Mouse (Mus musculus): ENCODE data around the gene Slit3. TPM values are rescaled to one million over a fixed set of nuclear protein-coding genes. Genes with fewer than 3 reads are reported as not detected.

Gene Slit3
- total and polyA plus RNA-seq, 3 experiments: 0.76 TPM; not detected in 2

- ATAC-seq (ENCODE audit: extremely low read depth, insufficient number of reproducible peaks, low FRiP score, poor library complexity, severe bottlenecking): no peak
- H3K4me3 ChIP-seq (ENCODE audit: low read depth, low read length): no peak overlapping the region
- no peaks in the 10 kb centered on the region for H3K27me3 ChIP-seq (ENCODE audit: insufficient read depth, low read length)
- H3K36me3 ChIP-seq (replicated peaks): no peaks in the 10 kb centered on the region
- DNase-seq (ENCODE audit: low spot score): no peak
- 0 out of 2 replicates have a peak, but pooled peaks cover 2% of the 10 kb centered on the region for H3K9me3 ChIP-seq (replicated peaks)
- H3K4me1 ChIP-seq (ENCODE audit: insufficient read depth, low read depth, low read length): no peaks in the 10 kb centered on the region
- TF ChIP-seq CTCF (IDR thresholded peaks at IDR 0.05; ENCODE audit: low read depth, low read length): no peak
- no peak for TF ChIP-seq GATA1 (IDR thresholded peaks at IDR 0.05; ENCODE audit: borderline replicate concordance, low read length)
- TF ChIP-seq GATA2 (IDR thresholded peaks at IDR 0.05; ENCODE audit: borderline replicate concordance, low read depth, low read length): no peak
- TF ChIP-seq TAL1 (conservative IDR thresholded peaks at IDR 0.05; ENCODE audit: low read depth, low read length): no peak
- TF ChIP-seq POLR2AphosphoS5 (IDR thresholded peaks at IDR 0.05; ENCODE audit: insufficient replicate concordance, low read depth, low read length): no peak
These were observed 607.2 kb downstream of the Slit3 start for GRCm38 (mm10) chr11:35728200-35728599.

GRCm38 (mm10) chr11:35729186-35729585 is 608.2 kb downstream of the Slit3 start:
- ATAC-seq (ENCODE audit: extremely low read depth, insufficient number of reproducible peaks, low FRiP score, poor library complexity, severe bottlenecking) (no peak), DNase-seq (ENCODE audit: low spot score) (no peak)
- Histone ChIP-seq H3K9me3 (replicated peaks) (0 out of 2 replicates have a peak, but pooled peaks cover 2% of the 10 kb centered on the region), H3K4me1 (ENCODE audit: insufficient read depth, low read depth, low read length) (no peaks in the 10 kb centered on the region), H3K36me3 (replicated peaks) (no peaks in the 10 kb centered on the region), H3K4me3 (ENCODE audit: low read depth, low read length) (no peak overlapping the region), H3K27me3 (ENCODE audit: insufficient read depth, low read length) (no peaks in the 10 kb centered on the region)
- TF ChIP-seq POLR2AphosphoS5 (IDR thresholded peaks at IDR 0.05; ENCODE audit: insufficient replicate concordance, low read depth, low read length) (no peak), GATA2 (IDR thresholded peaks at IDR 0.05; ENCODE audit: borderline replicate concordance, low read depth, low read length) (no peak), CTCF (IDR thresholded peaks at IDR 0.05; ENCODE audit: low read depth, low read length) (no peak), GATA1 (IDR thresholded peaks at IDR 0.05; ENCODE audit: borderline replicate concordance, low read length) (no peak)

DNA sequence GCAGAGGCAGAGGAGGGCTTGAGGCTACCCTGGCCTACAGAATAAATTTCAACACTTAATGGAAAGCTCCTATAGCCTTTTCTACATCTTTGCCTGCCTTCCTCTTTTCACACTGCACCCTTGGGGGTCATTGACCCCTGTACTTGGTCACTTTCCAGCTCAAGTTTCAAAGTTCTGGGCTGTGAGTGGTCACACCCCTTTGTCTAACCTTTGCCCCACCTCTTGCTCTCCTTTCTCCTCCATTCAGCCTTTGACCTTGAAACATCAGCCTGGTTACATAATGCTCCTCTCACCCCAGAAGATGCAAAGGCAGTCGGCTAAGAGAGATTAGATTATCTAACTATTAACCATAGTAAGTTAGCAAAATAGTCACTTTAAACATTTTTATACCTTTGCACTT is 611.3 kb downstream of the Slit3 start:
- H3K4me3 ChIP-seq (ENCODE audit: low read depth, low read length): no peak overlapping the region
- DNase-seq (ENCODE audit: low spot score) (no peak), ATAC-seq (ENCODE audit: extremely low read depth, insufficient number of reproducible peaks, low FRiP score, poor library complexity, severe bottlenecking) (no peak)
- no peaks in the 10 kb centered on the region for H3K4me1 ChIP-seq (ENCODE audit: insufficient read depth, low read depth, low read length)
- H3K27me3 ChIP-seq (ENCODE audit: insufficient read depth, low read length): no peaks in the 10 kb centered on the region
- H3K36me3 ChIP-seq (replicated peaks): no peaks in the 10 kb centered on the region
- no peaks in the 10 kb centered on the region for H3K9me3 ChIP-seq (replicated peaks)
- no peak for TF ChIP-seq GATA1 (IDR thresholded peaks at IDR 0.05; ENCODE audit: borderline replicate concordance, low read length)
- no peak for TF ChIP-seq CTCF (IDR thresholded peaks at IDR 0.05; ENCODE audit: low read depth, low read length)
- no peak for TF ChIP-seq POLR2AphosphoS5 (IDR thresholded peaks at IDR 0.05; ENCODE audit: insufficient replicate concordance, low read depth, low read length)
- TF ChIP-seq GATA2 (IDR thresholded peaks at IDR 0.05; ENCODE audit: borderline replicate concordance, low read depth, low read length): no peak
- no peak for TF ChIP-seq TAL1 (conservative IDR thresholded peaks at IDR 0.05; ENCODE audit: low read depth, low read length)

DNA sequence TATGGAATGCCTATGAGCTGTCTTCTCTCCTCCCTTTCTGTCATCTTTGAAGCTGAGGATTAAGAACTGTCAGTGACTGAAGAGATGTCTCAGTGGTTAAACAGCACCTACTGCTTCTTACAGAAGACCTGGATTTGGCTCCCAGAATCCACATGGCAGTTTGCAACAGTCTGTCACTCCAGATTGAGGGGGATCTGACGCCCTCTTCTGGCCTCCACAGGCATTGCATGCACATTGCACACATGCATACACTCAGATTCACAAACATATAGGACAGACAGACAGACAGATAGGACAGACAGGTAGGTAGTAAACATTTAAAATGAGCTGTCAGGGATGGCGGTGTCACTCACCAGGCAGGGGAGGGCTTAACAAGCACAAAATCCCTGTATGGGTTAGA is 615.8 kb downstream of the Slit3 start:
- H3K4me1 ChIP-seq (ENCODE audit: insufficient read depth, low read depth, low read length): no peaks in the 10 kb centered on the region
- H3K4me3 ChIP-seq (ENCODE audit: low read depth, low read length): no peak overlapping the region
- TF ChIP-seq GATA2 (IDR thresholded peaks at IDR 0.05; ENCODE audit: borderline replicate concordance, low read depth, low read length) (no peak), TAL1 (conservative IDR thresholded peaks at IDR 0.05; ENCODE audit: low read depth, low read length) (no peak), CTCF (IDR thresholded peaks at IDR 0.05; ENCODE audit: low read depth, low read length) (no peak), GATA1 (IDR thresholded peaks at IDR 0.05; ENCODE audit: borderline replicate concordance, low read length) (no peak), POLR2AphosphoS5 (IDR thresholded peaks at IDR 0.05; ENCODE audit: insufficient replicate concordance, low read depth, low read length) (no peak)
- no peaks in the 10 kb centered on the region for H3K36me3 ChIP-seq (replicated peaks)
- no peaks in the 10 kb centered on the region for H3K9me3 ChIP-seq (replicated peaks)
- no peaks in the 10 kb centered on the region for H3K27me3 ChIP-seq (ENCODE audit: insufficient read depth, low read length)
- DNase-seq (ENCODE audit: low spot score) (no peak), ATAC-seq (ENCODE audit: extremely low read depth, insufficient number of reproducible peaks, low FRiP score, poor library complexity, severe bottlenecking) (no peak)

DNA sequence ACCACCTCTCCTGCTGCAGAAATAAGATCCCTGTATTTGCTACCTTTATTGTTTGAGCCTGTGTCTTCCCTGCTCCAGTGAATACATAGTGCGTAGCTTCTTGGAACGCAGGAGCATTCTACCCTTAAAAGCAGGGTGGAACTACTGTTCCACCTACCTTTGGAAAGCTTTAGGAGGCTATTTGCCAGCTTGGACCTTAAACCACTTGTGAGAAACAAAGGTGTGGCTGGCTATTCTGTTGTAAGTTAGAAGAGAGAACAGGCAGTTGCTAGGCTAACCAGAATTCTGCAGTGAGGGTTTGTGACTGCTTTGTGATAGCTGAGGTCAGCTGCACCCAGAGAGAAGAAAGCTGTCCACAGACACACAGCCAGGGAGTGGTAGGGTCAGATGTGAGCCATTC is 616.2 kb downstream of the Slit3 start:
- DNase-seq (ENCODE audit: low spot score) (no peak), ATAC-seq (ENCODE audit: extremely low read depth, insufficient number of reproducible peaks, low FRiP score, poor library complexity, severe bottlenecking) (no peak)
- Histone ChIP-seq H3K4me1 (ENCODE audit: insufficient read depth, low read depth, low read length) (no peaks in the 10 kb centered on the region), H3K9me3 (replicated peaks) (no peaks in the 10 kb centered on the region), H3K36me3 (replicated peaks) (no peaks in the 10 kb centered on the region), H3K4me3 (ENCODE audit: low read depth, low read length) (no peak overlapping the region), H3K27me3 (ENCODE audit: insufficient read depth, low read length) (no peaks in the 10 kb centered on the region)
- TF ChIP-seq TAL1 (conservative IDR thresholded peaks at IDR 0.05; ENCODE audit: low read depth, low read length) (no peak), GATA2 (IDR thresholded peaks at IDR 0.05; ENCODE audit: borderline replicate concordance, low read depth, low read length) (no peak), CTCF (IDR thresholded peaks at IDR 0.05; ENCODE audit: low read depth, low read length) (no peak), POLR2AphosphoS5 (IDR thresholded peaks at IDR 0.05; ENCODE audit: insufficient replicate concordance, low read depth, low read length) (no peak), GATA1 (IDR thresholded peaks at IDR 0.05; ENCODE audit: borderline replicate concordance, low read length) (no peak)

DNA sequence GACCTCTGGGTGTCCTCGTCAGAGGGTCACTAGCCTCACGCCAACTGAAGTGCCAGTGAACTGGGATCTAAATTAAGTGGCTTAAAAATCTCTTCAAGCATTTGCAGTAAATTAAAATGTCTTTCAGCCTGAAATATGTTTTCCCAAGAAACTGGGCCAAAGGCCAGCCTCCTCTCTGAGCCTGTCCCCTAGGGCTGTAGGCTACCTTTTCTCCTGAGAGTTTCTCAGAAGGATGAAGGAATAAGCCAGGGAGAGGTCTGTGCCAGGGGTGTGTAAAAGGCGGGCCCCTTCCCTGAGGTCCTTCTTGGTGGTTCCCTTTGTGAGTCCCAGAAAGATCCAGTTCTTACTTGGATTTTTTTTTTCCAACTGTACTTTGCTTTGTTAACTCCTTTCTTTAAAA is 617.1 kb downstream of the Slit3 start:
- no peaks in the 10 kb centered on the region for H3K36me3 ChIP-seq (replicated peaks)
- DNase-seq (ENCODE audit: low spot score) (no peak), ATAC-seq (ENCODE audit: extremely low read depth, insufficient number of reproducible peaks, low FRiP score, poor library complexity, severe bottlenecking) (no peak)
- TF ChIP-seq CTCF (IDR thresholded peaks at IDR 0.05; ENCODE audit: low read depth, low read length) (no peak), GATA2 (IDR thresholded peaks at IDR 0.05; ENCODE audit: borderline replicate concordance, low read depth, low read length) (no peak), POLR2AphosphoS5 (IDR thresholded peaks at IDR 0.05; ENCODE audit: insufficient replicate concordance, low read depth, low read length) (no peak), TAL1 (conservative IDR thresholded peaks at IDR 0.05; ENCODE audit: low read depth, low read length) (no peak), GATA1 (IDR thresholded peaks at IDR 0.05; ENCODE audit: borderline replicate concordance, low read length) (no peak)
- H3K9me3 ChIP-seq (replicated peaks): no peaks in the 10 kb centered on the region
- no peaks in the 10 kb centered on the region for H3K27me3 ChIP-seq (ENCODE audit: insufficient read depth, low read length)
- no peak overlapping the region for H3K4me3 ChIP-seq (ENCODE audit: low read depth, low read length)
- H3K4me1 ChIP-seq (ENCODE audit: insufficient read depth, low read depth, low read length): no peaks in the 10 kb centered on the region

All from G1E (cell line).